Mouse (Mus musculus) liver, adult 2 months (tissue): ENCODE data around the gene Gjc2. TPM values are rescaled to one million over a fixed set of nuclear protein-coding genes. Genes with fewer than 3 reads are reported as not detected.
"Not testable (repeated sequence)": the region's sequence is repeated elsewhere in the genome, so short reads cannot be mapped to it uniquely, and the experiment has no call there.

Experiments used
- DNase-seq: peaks from one replicate; pipeline ENCODE4 v3.0.0-alpha.2; 2011; ENCODE audit warnings: low read depth, low spot score; ENCODE audit errors: extremely low read depth
- H3K27ac ChIP-seq: fragments of 200-500 bp; replicated peaks from 2 replicates; pipeline ENCODE4 v1.5.1; 2012; ENCODE audit warnings: low read depth, mild to moderate bottlenecking, control low read depth, inconsistent platforms, low read length; ENCODE audit not compliant: insufficient read depth
- H3K27me3 ChIP-seq: fragments of 200-500 bp; 2 replicates; pipeline ENCODE4 v1.6.1; 2012; ENCODE audit warnings: mild to moderate bottlenecking, moderate library complexity, low read length, inconsistent platforms; ENCODE audit not compliant: control insufficient read depth, insufficient read depth
- H3K36me3 ChIP-seq: fragments of 200-500 bp; 2 replicates; pipeline ENCODE4 v1.6.1; 2012; ENCODE audit warnings: low read length, inconsistent platforms; ENCODE audit not compliant: control insufficient read depth, insufficient read depth
- H3K4me1 ChIP-seq: fragments of 200-500 bp; 2 replicates; pipeline ENCODE4 v1.6.1; 2011; ENCODE audit warnings: low read length; ENCODE audit not compliant: control insufficient read depth, insufficient read depth
- H3K4me3 ChIP-seq: fragments of 200-500 bp; 2 replicates; pipeline ENCODE4 v1.5.1; 2011; ENCODE audit warnings: low read depth, mild to moderate bottlenecking, control low read depth, low read length, moderate library complexity; ENCODE audit not compliant: insufficient read depth
- H3K79me2 ChIP-seq: fragments of 200-500 bp; 2 replicates; pipeline ENCODE4 v1.6.1; 2012; ENCODE audit warnings: inconsistent platforms, mild to moderate bottlenecking, low read length, moderate library complexity; ENCODE audit not compliant: control insufficient read depth, insufficient read depth
- H3K9ac ChIP-seq: fragments of 200-500 bp; 2 replicates; pipeline ENCODE4 v1.6.1; 2012; ENCODE audit warnings: low read depth, mild to moderate bottlenecking, control low read depth, inconsistent platforms, low read length
- CTCF ChIP-seq: fragments of 200-500 bp; IDR thresholded peaks from 2 replicates; pipeline ENCODE4 v1.5.1; 2011; ENCODE audit warnings: low read depth, low read length, control low read depth
- POLR2A ChIP-seq: fragments of 200-500 bp; IDR thresholded peaks from 2 replicates; pipeline ENCODE4 v1.6.1; 2011; ENCODE audit warnings: low read length, control low read depth; ENCODE audit not compliant: insufficient read depth; ENCODE audit errors: extremely low read depth
- whole genome bisulfite sequencing: fragments of 180-500 bp; shearing (Covaris S2); methylation state at CpG from one replicate; pipeline ENCODE4 v1.1.7; 2018; 5-methylcytosine and 5-hydroxymethylcytosine counted together
- polyA plus RNA-seq: library from polyadenylated mRNA; depleted of rRNA; stranded (reverse); fragments of >200 nt; gene quantifications from 2 replicates; pipeline ENCODE4 v1.2.3, GENCODE M21; 2012
- total RNA-seq: library from RNA; depleted of rRNA; stranded (reverse); fragments of >200 nt; gene quantifications from 2 replicates; pipeline ENCODE4 v1.2.3, GENCODE M21; 2014

Gene Gjc2
- total and polyA plus RNA-seq, 2 experiments, result 0.46 to 0.66 TPM

DNA sequence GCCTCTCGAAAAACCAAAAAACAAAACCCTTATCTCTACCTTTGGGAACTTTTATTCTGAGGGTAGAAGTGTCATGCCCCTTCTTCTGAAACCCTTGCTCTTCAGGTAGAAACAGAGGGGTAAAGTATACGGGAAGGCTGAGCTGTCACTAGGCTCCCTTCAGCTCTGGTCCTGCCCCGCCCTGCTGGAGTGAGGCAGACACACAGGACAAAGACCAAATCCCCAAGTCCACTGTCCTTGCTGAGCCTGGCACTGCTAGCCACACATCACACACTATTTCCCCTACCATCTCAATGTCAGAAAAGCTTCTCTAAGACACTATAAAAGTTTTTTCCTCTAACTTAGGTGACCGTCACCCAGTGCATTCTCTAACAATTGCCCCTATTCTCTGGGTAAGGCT is 39.3 kb upstream of the Gjc2 start:
- peak; percentile 68 for DNase-seq
- Histone ChIP-seq H3K4me3 (no peak overlapping the region), H3K79me2 (peaks cover 79% of the 10 kb centered on the region), H3K27ac (no peak overlapping the region), H3K36me3 (peaks cover 8% of the 10 kb centered on the region; the same call in 1 of the 2 replicates), H3K27me3 (no peaks in the 10 kb centered on the region), H3K9ac (no peak overlapping the region), H3K4me1 (peaks cover 53% of the 10 kb centered on the region)
- 47% methylated on average over 4 of the region's 4 CpGs for WGBS
- TF ChIP-seq POLR2A, result no peak
- TF ChIP-seq CTCF, result no peak

DNA sequence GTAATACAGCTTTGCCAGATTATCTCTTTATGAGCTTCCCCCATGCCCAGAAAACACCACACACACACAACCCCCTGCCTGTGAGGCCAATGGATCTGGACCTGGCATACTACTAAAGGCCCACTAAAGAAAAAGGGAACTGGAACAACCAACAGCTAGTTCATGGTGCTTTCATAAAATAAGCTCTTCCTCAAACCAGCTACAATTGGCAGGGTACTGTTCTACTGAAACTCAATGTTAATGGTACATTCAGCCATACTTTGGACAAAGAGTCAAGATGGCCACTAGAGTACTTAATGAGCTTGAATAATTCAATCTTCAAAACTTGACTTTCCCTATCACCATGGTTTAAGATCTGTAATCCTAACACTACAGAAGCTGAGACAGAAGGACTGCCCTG is 38.6 kb upstream of the Gjc2 start:
- no peak overlapping the region for H3K4me3 ChIP-seq
- no peak for DNase-seq
- H3K36me3 ChIP-seq, result peaks cover 8% of the 10 kb centered on the region; the same call in 1 of the 2 replicates
- H3K9ac ChIP-seq, result no peak overlapping the region
- no peaks in the 10 kb centered on the region for H3K27me3 ChIP-seq
- H3K27ac ChIP-seq, result no peak overlapping the region
- peaks cover 53% of the 10 kb centered on the region for H3K4me1 ChIP-seq
- H3K79me2 ChIP-seq, result peaks cover 77% of the 10 kb centered on the region
- TF ChIP-seq POLR2A (no peak), CTCF (no peak)

DNA sequence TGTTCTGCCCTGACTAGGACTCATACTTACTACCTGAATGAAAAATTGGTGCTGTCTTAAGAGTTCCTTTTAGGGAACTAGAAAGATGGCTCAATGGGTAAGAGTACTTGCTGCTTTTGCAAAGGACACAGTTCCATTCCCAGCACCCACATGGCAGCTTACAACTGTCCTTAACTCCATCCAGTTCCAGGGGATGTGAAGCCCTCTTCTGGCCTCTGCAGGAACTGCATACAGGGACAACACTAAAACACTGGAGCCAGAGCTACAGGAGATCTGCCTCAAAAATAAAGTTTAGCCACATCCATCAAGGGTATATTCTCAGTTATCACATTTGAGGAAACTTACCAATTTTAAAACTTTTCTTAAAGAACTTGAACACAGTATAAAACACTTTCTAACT is 36.1 kb upstream of the Gjc2 start:
- no peaks in the 10 kb centered on the region for H3K27me3 ChIP-seq
- no peak overlapping the region for H3K27ac ChIP-seq
- H3K79me2 ChIP-seq, result peaks cover 76% of the 10 kb centered on the region
- H3K9ac ChIP-seq, result no peak overlapping the region
- H3K36me3 ChIP-seq, result peaks cover 11% of the 10 kb centered on the region; the same call in 1 of the 2 replicates
- no peak overlapping the region for H3K4me3 ChIP-seq
- H3K4me1 ChIP-seq, result peaks cover 49% of the 10 kb centered on the region
- no peak for DNase-seq
- TF ChIP-seq CTCF (peak; percentile 57; the same call in 1 of the 2 replicates), POLR2A (no peak)

DNA sequence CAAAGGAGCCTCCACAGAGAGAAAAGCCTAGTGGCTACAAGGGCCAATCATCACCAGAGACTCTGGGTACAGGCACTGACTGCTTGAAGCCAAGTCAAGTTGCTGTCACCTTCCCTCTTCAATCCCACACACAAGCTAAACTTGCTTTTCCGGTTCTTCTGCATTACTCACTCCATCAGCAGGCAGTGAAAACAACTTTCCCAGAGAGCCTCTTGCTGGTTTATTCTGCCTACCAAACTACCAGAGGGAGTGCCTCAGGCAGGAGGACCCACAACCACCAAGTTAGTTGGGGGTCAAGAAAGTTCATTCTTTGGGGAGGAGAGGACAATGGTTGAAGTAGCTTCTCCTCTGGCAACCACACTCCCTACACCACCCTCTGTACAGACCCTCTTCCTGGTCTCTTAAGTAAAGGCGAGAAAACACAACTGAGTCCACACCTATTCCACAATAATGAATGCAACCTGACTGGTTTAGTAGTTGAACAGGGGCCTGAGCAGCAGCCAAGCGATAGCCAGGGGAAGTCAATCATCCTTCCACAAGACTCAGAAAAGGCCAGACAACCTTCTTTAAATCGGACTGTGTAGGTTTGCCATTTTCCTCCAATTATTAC is 35.5 kb upstream of the Gjc2 start:
- H3K27me3 ChIP-seq, result no peaks in the 10 kb centered on the region
- TF ChIP-seq CTCF (no peak), POLR2A (no peak)
- no peak overlapping the region for H3K4me3 ChIP-seq
- H3K79me2 ChIP-seq, result peaks cover 74% of the 10 kb centered on the region
- no peak overlapping the region for H3K9ac ChIP-seq
- H3K27ac ChIP-seq, result no peak overlapping the region
- H3K4me1 ChIP-seq, result peaks cover 47% of the 10 kb centered on the region
- no peak for DNase-seq
- peaks cover 11% of the 10 kb centered on the region; the same call in 1 of the 2 replicates for H3K36me3 ChIP-seq
- WGBS, result 78% methylated on average over 4 of the region's 4 CpGs

DNA sequence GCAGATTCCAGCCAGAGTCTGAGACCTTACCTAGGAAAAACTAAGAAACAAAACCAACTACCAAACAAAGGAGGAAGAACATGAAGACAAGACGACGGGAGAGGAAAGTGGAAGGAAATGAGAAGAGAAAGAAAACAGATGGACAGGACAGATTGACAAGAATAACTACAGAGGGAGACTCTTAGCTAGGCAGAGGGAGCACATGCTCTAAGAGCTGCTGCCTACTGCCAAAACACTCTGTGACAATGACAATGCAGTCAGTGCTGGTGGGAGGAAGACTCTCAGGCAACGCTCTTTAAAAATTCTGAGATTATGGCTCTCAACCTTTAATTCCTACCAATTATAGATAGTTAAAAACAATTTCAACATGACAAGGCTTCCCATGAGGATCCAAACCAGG is 33.9 kb upstream of the Gjc2 start:
- WGBS, result 73% methylated on average over 3 of the region's 3 CpGs
- H3K9ac ChIP-seq, result no peak overlapping the region
- TF ChIP-seq CTCF, result no peak
- TF ChIP-seq POLR2A, result no peak
- no peak for DNase-seq
- peaks cover 13% of the 10 kb centered on the region; the same call in 1 of the 2 replicates for H3K36me3 ChIP-seq
- H3K27ac ChIP-seq, result no peak overlapping the region
- peaks cover 50% of the 10 kb centered on the region for H3K4me1 ChIP-seq
- H3K4me3 ChIP-seq, result no peak overlapping the region
- peaks cover 75% of the 10 kb centered on the region for H3K79me2 ChIP-seq
- no peaks in the 10 kb centered on the region for H3K27me3 ChIP-seq

DNA sequence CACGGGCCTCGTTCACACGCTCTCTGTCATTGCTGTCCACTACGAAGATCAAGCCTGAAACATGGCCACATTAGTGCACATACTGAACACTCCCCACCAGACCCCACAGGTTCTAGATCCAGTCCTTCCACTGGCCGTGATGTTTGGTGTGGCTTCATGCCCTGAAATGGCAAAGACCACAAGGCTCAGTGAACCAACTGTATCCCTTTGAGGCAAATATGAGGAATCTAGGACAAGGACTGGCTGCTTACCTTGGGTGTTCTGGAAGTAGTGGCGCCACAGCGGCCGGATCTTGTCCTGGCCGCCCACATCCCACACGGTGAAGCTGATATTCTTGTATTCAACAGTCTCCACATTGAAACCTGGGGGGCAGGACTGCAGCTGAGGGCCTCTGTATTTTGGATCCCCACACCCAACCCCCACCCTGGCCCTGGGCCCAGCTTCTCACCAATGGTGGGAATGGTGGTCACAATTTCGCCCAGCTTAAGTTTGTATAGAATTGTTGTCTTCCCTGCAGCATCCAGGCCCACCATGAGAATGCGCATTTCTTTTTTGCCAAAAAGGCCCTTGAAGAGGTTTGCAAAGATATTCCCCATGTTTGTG is 30.0 kb upstream of the Gjc2 start:
- Histone ChIP-seq H3K4me3 (no peak overlapping the region), H3K9ac (no peak overlapping the region), H3K4me1 (peaks cover 32% of the 10 kb centered on the region), H3K27ac (no peak overlapping the region), H3K79me2 (peaks cover 43% of the 10 kb centered on the region), H3K36me3 (peaks cover 23% of the 10 kb centered on the region), H3K27me3 (no peaks in the 10 kb centered on the region)
- WGBS, result 78% methylated on average over 12 of the region's 12 CpGs
- DNase-seq, result no peak
- no peak for TF ChIP-seq CTCF

DNA sequence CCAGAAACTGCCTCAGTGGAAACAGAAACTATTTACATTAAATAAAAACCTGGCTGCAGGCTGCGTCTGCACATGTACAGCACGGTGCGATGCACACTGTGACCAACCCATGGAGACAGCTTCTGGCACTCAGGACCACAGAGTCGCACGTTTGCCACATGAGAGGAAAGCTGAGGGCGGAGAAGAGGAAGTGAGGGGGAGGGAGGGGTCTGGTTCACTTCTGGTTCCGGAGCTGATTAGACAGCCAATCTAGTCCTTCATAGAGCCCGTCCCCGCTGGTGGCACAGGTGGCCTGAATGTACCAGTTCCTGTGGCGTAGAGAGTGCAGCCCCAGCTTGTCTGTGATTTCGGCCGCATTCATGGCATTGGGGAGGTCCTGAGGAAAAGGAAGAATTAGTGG is 29.3 kb upstream of the Gjc2 start:
- H3K27me3 ChIP-seq, DNase-seq, H3K27ac ChIP-seq, H3K4me3 ChIP-seq, H3K9ac ChIP-seq: not testable (repeated sequence)
- peaks cover 23% of the 10 kb centered on the region for H3K36me3 ChIP-seq
- peaks cover 36% of the 10 kb centered on the region for H3K79me2 ChIP-seq
- WGBS, result 69% methylated on average over 12 of the region's 12 CpGs
- H3K4me1 ChIP-seq, result peaks cover 31% of the 10 kb centered on the region

DNA sequence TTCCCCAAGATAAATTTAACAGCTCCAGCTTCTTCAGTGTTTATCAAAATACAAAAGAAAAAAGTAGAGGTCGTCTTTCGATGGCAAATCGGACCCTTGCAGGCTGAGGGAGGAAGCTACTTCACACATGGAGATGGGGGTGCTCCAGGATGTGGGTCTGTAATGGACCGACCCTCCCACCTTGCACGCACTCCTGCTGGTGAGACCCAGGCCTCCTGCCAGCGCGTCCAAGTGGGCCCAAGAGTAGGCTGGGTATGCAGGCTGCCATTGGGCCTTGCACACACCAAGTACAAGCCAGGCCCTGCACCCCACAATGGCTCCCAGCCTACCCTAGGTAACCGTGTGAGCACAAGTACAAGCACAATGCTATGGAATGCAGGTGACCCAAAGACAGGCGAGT is 28.5 kb upstream of the Gjc2 start:
- H3K79me2 ChIP-seq, result peaks cover 30% of the 10 kb centered on the region
- not testable (repeated sequence) for H3K27ac ChIP-seq, H3K27me3 ChIP-seq, H3K4me3 ChIP-seq, H3K9ac ChIP-seq, DNase-seq
- H3K4me1 ChIP-seq, result peaks cover 27% of the 10 kb centered on the region
- peaks cover 23% of the 10 kb centered on the region for H3K36me3 ChIP-seq
- 90% methylated on average over 9 of the region's 9 CpGs for WGBS
